Mouse (Mus musculus) ES-Bruce4 (cell line): ENCODE results near the gene Tshz2. TPM values are rescaled to one million over a fixed set of nuclear protein-coding genes. Genes with fewer than 3 reads are reported as not detected.

Experiments
- H3K27ac ChIP-seq: 2 replicates; pipeline ENCODE4 v1.5.1; 2012; ENCODE audit warnings: low read length, inconsistent platforms; ENCODE audit not compliant: insufficient read depth
- H3K27me3 ChIP-seq: 2 replicates; pipeline ENCODE4 v1.6.1; 2012; ENCODE audit warnings: mild to moderate bottlenecking, low read length, inconsistent platforms; ENCODE audit not compliant: control insufficient read depth, poor library complexity, insufficient read depth, severe bottlenecking
- H3K36me3 ChIP-seq: 2 replicates; pipeline ENCODE4 v1.6.1; 2012; ENCODE audit warnings: inconsistent platforms, mild to moderate bottlenecking, low read length, moderate library complexity; ENCODE audit not compliant: control insufficient read depth, poor library complexity, insufficient read depth, severe bottlenecking
- H3K4me1 ChIP-seq: one replicate; pipeline ENCODE4 v1.8.1; 2011; ENCODE audit warnings: low read length; ENCODE audit not compliant: control insufficient read depth, insufficient read depth
- H3K4me3 ChIP-seq: 2 replicates; pipeline ENCODE4 v1.5.1; 2011; ENCODE audit warnings: low read depth, mild to moderate bottlenecking, low read length
- H3K9ac ChIP-seq: 2 replicates; pipeline ENCODE4 v1.6.1; 2012; ENCODE audit warnings: low read depth, mild to moderate bottlenecking, inconsistent platforms; ENCODE audit not compliant: poor library complexity, severe bottlenecking
- H3K9me3 ChIP-seq: replicated peaks from 2 replicates; pipeline ENCODE4 v1.6.1; 2012; ENCODE audit warnings: mild to moderate bottlenecking, low read length, inconsistent platforms; ENCODE audit not compliant: control insufficient read depth, poor library complexity, insufficient read depth, severe bottlenecking
- CTCF ChIP-seq: IDR thresholded peaks from one replicate; pipeline ENCODE4 v1.8.1; 2011; ENCODE audit warnings: low read depth, low read length
- EP300 ChIP-seq: IDR thresholded peaks from 2 replicates; pipeline ENCODE4 v1.6.1; 2011; ENCODE audit warnings: low read depth, low read length; ENCODE audit not compliant: insufficient read depth
- POLR2A ChIP-seq: IDR thresholded peaks from one replicate; pipeline ENCODE4 v1.8.1; 2011; ENCODE audit warnings: low read length; ENCODE audit not compliant: insufficient read depth
- polyA plus RNA-seq: library from polyadenylated mRNA; stranded (reverse); fragments of >200 nt; gene quantifications from 2 replicates; pipeline ENCODE4 v1.2.4, GENCODE M21; 2011; ENCODE audit warnings: low read depth; ENCODE audit not compliant: missing spikeins, insufficient read depth, insufficient read length

Tshz2 gene
- polyA plus RNA-seq, 1 experiment: 0.24 TPM

DNA sequence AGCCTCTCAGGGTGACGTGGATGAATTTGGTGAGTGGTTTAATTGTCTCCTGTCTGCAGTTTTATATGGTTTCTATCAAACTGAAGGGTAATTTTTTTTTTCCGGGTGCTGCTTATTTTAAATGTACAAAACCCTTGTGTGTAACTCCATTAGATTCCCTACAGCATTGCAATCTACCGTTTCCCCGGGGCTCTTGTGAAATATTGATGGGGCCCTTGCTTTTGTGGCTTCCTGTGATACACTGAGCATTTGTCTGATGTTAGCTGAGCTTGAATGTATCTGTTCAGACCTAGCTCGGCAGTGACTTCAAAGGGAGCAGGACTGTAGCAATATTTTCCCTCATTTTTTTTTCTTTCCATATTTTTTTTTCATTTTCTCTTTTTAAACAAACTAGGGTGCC is 228.1 kb downstream of the Tshz2 start:
- Histone ChIP-seq H3K9me3 (no peaks in the 10 kb centered on the region), H3K4me1 (no peaks in the 10 kb centered on the region), H3K4me3 (no peak overlapping the region), H3K27ac (no peak overlapping the region), H3K36me3 (no peaks in the 10 kb centered on the region), H3K27me3 (no peaks in the 10 kb centered on the region), H3K9ac (no peak overlapping the region)
- TF ChIP-seq EP300: no peak
- TF ChIP-seq CTCF: no peak
- TF ChIP-seq POLR2A: no peak

GRCm38 (mm10) chr2:169862701-169863100 is 229.9 kb downstream of the Tshz2 start:
- H3K9me3 ChIP-seq: no peaks in the 10 kb centered on the region
- TF ChIP-seq POLR2A (no peak), CTCF (no peak), EP300 (no peak)

GRCm38 (mm10) chr2:169869468-169869867 is 236.7 kb downstream of the Tshz2 start:
- H3K27me3 ChIP-seq: no peaks in the 10 kb centered on the region
- no peaks in the 10 kb centered on the region for H3K9me3 ChIP-seq
- no peak overlapping the region for H3K4me3 ChIP-seq
- H3K27ac ChIP-seq: no peak overlapping the region
- TF ChIP-seq POLR2A (no peak), CTCF (no peak), EP300 (no peak)
- H3K4me1 ChIP-seq: no peaks in the 10 kb centered on the region
- H3K36me3 ChIP-seq: no peaks in the 10 kb centered on the region
- H3K9ac ChIP-seq: no peak overlapping the region

More at GRCm38 (mm10) chr2:169862701-169863100, 229.9 kb downstream of the Tshz2 start:
- Histone ChIP-seq H3K27ac (no peak overlapping the region), H3K4me3 (no peak overlapping the region), H3K27me3 (no peaks in the 10 kb centered on the region), H3K4me1 (no peaks in the 10 kb centered on the region), H3K36me3 (no peaks in the 10 kb centered on the region), H3K9ac (no peak overlapping the region)

GRCm38 (mm10) chr2:169870503-169870902 is 237.7 kb downstream of the Tshz2 start:
- Histone ChIP-seq H3K27ac (no peak overlapping the region), H3K9me3 (no peaks in the 10 kb centered on the region), H3K27me3 (no peaks in the 10 kb centered on the region), H3K36me3 (no peaks in the 10 kb centered on the region), H3K4me1 (no peaks in the 10 kb centered on the region), H3K4me3 (no peak overlapping the region), H3K9ac (no peak overlapping the region)
- no peak for TF ChIP-seq CTCF
- no peak for TF ChIP-seq POLR2A
- TF ChIP-seq EP300: no peak

- no peak for TF ChIP-seq EP300
- H3K4me3 ChIP-seq: no peak overlapping the region
- no peak overlapping the region for H3K27ac ChIP-seq
- no peaks in the 10 kb centered on the region for H3K4me1 ChIP-seq
- no peaks in the 10 kb centered on the region for H3K27me3 ChIP-seq
- H3K9me3 ChIP-seq: no peaks in the 10 kb centered on the region
- H3K9ac ChIP-seq: no peak overlapping the region
- no peaks in the 10 kb centered on the region for H3K36me3 ChIP-seq
These were observed 238.7 kb downstream of the Tshz2 start for GRCm38 (mm10) chr2:169871436-169872060.

GRCm38 (mm10) chr2:169873442-169873841 is 240.6 kb downstream of the Tshz2 start:
- H3K9ac ChIP-seq: no peak overlapping the region
- no peak overlapping the region for H3K27ac ChIP-seq
- TF ChIP-seq EP300 (no peak), POLR2A (no peak), CTCF (no peak)
- H3K4me1 ChIP-seq: no peaks in the 10 kb centered on the region
- H3K9me3 ChIP-seq: no peaks in the 10 kb centered on the region
- no peaks in the 10 kb centered on the region for H3K27me3 ChIP-seq
- no peak overlapping the region for H3K4me3 ChIP-seq
- no peaks in the 10 kb centered on the region for H3K36me3 ChIP-seq
